Mouse (Mus musculus): ENCODE data around the gene Fsip1. TPM values are rescaled to one million over a fixed set of nuclear protein-coding genes. Genes with fewer than 3 reads are reported as not detected.

The Fsip1 gene
- total and polyA plus RNA-seq, 2 experiments from 2014 or later: 0.58 to 3.7 TPM

DNA sequence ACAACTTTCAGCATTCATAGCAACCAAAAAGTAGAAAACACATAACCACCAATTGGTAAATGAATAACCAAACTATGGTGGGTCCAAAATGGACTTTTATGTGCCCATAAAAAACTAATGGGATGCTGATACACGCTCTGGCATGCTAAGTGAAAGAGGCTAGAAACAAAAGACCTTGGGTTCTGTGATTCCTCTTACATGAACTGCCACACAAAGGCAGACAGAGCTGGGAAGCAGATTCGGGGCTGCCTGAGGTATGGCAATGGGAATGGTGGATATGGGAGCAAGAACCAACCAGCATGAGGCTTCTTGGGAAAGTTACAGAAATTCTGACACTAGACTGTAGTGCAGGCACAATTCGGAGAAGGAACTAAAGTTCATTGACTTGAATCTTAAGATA, 25.7 kb upstream of the Fsip1 start:
- H3K9me3 ChIP-seq (ENCODE audit: low read length): no peaks in the 10 kb centered on the region
- no peak for DNase-seq (ENCODE audit: low spot score)
- no peaks in the 10 kb centered on the region for H3K4me1 ChIP-seq (ENCODE audit: insufficient read depth, low read length)
- WGBS: 84% methylated on average over 3 of the region's 3 CpGs
- no peaks in the 10 kb centered on the region for H3K36me3 ChIP-seq (ENCODE audit: insufficient read depth, low read length)
- no peak for ATAC-seq
- H3K9ac ChIP-seq (replicated peaks; ENCODE audit: low read length): no peak overlapping the region
- no peak overlapping the region for H3K27ac ChIP-seq
- no peaks in the 10 kb centered on the region for H3K27me3 ChIP-seq (ENCODE audit: insufficient read depth, low read length)
- H3K4me2 ChIP-seq (ENCODE audit: low read depth, low read length): no peak overlapping the region
- TF ChIP-seq CTCF (IDR thresholded peaks at IDR 0.05; ENCODE audit: low read depth): no peak
- no peak overlapping the region for H3K4me3 ChIP-seq (ENCODE audit: low read length)

DNA sequence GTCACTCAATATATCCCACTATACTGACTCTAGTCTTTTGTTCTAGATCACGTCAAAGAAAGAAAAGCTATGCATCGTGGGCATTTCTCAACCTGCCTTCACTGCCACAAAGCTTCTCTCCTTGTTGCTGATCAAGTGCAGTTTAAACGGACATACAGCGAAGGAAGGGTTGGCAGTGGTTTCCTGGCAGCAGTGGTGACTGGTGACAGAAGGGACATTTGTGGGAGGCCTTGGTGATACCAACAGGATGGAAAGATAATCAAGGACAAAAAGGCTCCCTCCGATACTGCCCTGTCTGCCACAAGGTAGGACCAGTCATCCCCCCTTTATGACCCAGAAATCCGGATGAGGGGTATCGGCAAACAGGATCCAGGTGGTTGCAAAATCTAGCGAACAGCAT, 21.5 kb upstream of the Fsip1 start:
- no peaks in the 10 kb centered on the region for H3K36me3 ChIP-seq (ENCODE audit: insufficient read depth, low read length)
- no peak overlapping the region for H3K4me3 ChIP-seq (ENCODE audit: low read length)
- no peak overlapping the region for H3K27ac ChIP-seq
- ATAC-seq (no peak), DNase-seq (ENCODE audit: low spot score) (no peak)
- whole genome bisulfite sequencing: 83% methylated on average over 8 of the region's 8 CpGs
- no peaks in the 10 kb centered on the region for H3K27me3 ChIP-seq (ENCODE audit: insufficient read depth, low read length)
- H3K4me1 ChIP-seq (ENCODE audit: insufficient read depth, low read length): no peaks in the 10 kb centered on the region
- H3K9me3 ChIP-seq (ENCODE audit: low read length): no peaks in the 10 kb centered on the region
- H3K4me2 ChIP-seq (ENCODE audit: low read depth, low read length): no peak overlapping the region
- TF ChIP-seq CTCF (IDR thresholded peaks at IDR 0.05; ENCODE audit: low read depth): no peak
- H3K9ac ChIP-seq (replicated peaks; ENCODE audit: low read length): no peak overlapping the region

DNA sequence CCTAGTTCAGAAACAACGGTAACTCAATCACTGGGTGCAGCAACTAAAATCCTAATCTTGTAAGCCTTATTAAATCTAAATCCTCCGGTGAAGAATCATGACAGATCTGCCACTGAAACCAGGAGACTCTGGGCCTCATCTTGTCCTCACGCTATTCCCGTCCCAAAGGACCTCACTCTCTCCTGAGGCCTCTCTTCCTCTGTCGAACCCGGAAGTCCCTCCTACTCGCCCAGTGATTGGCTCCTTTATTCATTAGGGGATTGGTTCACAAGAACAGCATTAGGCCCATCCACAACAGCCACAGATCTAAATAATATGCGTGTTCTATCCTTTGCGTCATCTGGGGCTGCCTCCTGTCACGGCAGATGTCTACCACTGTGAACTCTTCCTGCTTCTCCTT, 14.8 kb upstream of the Fsip1 start:
- Histone ChIP-seq H3K36me3 (ENCODE audit: insufficient read depth, low read length) (no peaks in the 10 kb centered on the region), H3K27ac (no peak overlapping the region), H3K4me1 (ENCODE audit: insufficient read depth, low read length) (no peaks in the 10 kb centered on the region), H3K4me3 (ENCODE audit: low read length) (no peak overlapping the region), H3K27me3 (ENCODE audit: insufficient read depth, low read length) (no peaks in the 10 kb centered on the region), H3K9me3 (ENCODE audit: low read length) (no peaks in the 10 kb centered on the region), H3K9ac (replicated peaks; ENCODE audit: low read length) (no peak overlapping the region), H3K4me2 (ENCODE audit: low read depth, low read length) (no peak overlapping the region)
- 81% methylated on average over 10 of the region's 10 CpGs for WGBS
- no peak for DNase-seq (ENCODE audit: low spot score)
- TF ChIP-seq CTCF (IDR thresholded peaks at IDR 0.05; ENCODE audit: low read depth): no peak
- no peak for ATAC-seq

DNA sequence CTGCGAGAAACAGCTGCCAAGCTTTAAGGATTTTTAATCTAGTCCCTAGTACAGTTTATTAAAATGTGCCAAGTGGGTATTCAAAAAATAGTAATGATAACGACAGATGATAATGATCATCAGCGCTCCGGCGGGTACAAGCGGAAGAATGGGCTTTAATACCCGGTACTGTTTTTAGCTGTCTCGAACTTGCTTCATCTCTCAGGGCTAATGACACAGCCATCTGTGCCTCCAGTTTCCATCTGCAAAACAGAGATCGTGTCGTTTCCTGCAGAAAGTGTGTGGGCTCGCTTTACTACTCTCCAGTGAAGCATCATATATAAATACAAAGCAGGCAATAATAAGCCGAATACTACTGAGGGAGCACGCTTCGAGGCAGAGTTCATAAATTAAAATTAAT, 13.4 kb upstream of the Fsip1 start:
- no peak for TF ChIP-seq CTCF (IDR thresholded peaks at IDR 0.05; ENCODE audit: low read depth)
- no peak overlapping the region for H3K4me3 ChIP-seq (ENCODE audit: low read length)
- 66% methylated on average over 14 of the region's 14 CpGs for WGBS
- H3K36me3 ChIP-seq (ENCODE audit: insufficient read depth, low read length): no peaks in the 10 kb centered on the region
- no peak overlapping the region for H3K9ac ChIP-seq (replicated peaks; ENCODE audit: low read length)
- no peak overlapping the region for H3K4me2 ChIP-seq (ENCODE audit: low read depth, low read length)
- H3K27ac ChIP-seq: no peak overlapping the region
- H3K4me1 ChIP-seq (ENCODE audit: insufficient read depth, low read length): no peaks in the 10 kb centered on the region
- no peaks in the 10 kb centered on the region for H3K9me3 ChIP-seq (ENCODE audit: low read length)
- H3K27me3 ChIP-seq (ENCODE audit: insufficient read depth, low read length): no peaks in the 10 kb centered on the region
- DNase-seq (ENCODE audit: low spot score) (no peak), ATAC-seq (no peak)

DNA sequence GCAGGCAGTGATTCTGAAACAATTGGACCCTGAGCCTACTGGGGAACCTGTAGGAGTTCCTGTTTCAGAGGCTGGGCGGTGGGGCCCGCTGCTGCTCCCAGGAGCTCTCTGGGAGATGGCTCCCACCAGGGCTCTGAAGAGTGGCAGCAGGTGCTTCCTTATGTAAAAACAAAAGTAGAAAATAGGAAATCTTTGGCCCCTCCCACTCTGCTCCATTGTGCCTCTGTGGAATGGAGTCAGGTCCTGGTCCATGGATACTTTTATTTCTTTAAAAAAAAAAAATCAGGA, 7.1 kb upstream of the Fsip1 start:
- Histone ChIP-seq H3K27me3 (ENCODE audit: insufficient read depth, low read length) (no peaks in the 10 kb centered on the region), H3K27ac (no peak overlapping the region), H3K9ac (replicated peaks; ENCODE audit: low read length) (no peak overlapping the region), H3K4me3 (ENCODE audit: low read length) (no peak overlapping the region), H3K9me3 (ENCODE audit: low read length) (no peaks in the 10 kb centered on the region), H3K4me2 (ENCODE audit: low read depth, low read length) (no peak overlapping the region), H3K36me3 (ENCODE audit: insufficient read depth, low read length) (no peaks in the 10 kb centered on the region), H3K4me1 (ENCODE audit: insufficient read depth, low read length) (no peaks in the 10 kb centered on the region)
- 43% methylated on average over 2 of the region's 2 CpGs for WGBS
- no peak for DNase-seq (ENCODE audit: low spot score)
- ATAC-seq: no peak; the same call in 1 of the 2 replicates
- TF ChIP-seq CTCF (IDR thresholded peaks at IDR 0.05; ENCODE audit: low read depth): no peak

DNA sequence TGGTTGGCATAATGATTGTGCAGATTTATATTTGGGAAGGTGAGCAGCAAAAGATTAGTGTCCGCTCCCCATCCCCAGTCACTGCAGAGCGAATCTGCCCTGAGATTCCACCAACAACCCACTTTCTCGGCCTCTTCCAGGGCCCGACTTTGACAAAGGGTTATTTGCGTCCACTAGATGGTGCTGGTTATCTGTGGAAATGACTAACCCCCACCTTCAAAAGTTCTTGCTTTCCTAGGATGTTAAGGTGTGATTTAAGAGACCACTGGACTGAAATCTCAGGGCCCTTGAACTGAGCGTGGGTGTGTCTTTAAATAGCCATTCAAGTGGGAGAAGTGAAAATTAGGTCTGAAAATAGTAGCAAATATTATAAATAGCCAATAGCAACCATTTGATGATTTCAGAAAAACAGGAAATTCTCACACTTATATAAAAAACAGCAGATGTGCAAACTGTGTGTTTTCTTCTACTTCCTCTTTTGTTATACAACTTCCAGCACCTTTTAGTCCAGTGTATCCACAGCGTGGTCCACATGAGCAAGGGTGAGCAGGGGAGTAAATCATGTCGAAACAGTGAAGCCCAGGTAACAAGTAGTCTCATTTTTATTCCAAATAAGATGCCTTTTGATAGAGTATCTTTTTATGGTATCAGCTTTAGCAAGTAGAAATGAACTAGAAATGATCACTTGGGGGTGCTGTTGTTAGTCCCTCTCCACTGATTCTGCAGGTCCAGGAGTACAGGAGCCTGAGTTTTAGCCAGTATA, 6.6 kb upstream of the Fsip1 start:
- H3K27ac ChIP-seq: no peak overlapping the region
- 19% methylated on average over 8 of the region's 8 CpGs for WGBS
- H3K27me3 ChIP-seq (ENCODE audit: insufficient read depth, low read length): no peaks in the 10 kb centered on the region
- ATAC-seq (peak; percentile 64), DNase-seq (ENCODE audit: low spot score) (peak; percentile 85)
- H3K9me3 ChIP-seq (ENCODE audit: low read length): no peaks in the 10 kb centered on the region
- no peak overlapping the region for H3K4me3 ChIP-seq (ENCODE audit: low read length)
- peak; percentile 86 for TF ChIP-seq CTCF (IDR thresholded peaks at IDR 0.05; ENCODE audit: low read depth)
- no peak overlapping the region for H3K9ac ChIP-seq (replicated peaks; ENCODE audit: low read length)
- no peak overlapping the region for H3K4me2 ChIP-seq (ENCODE audit: low read depth, low read length)
- H3K4me1 ChIP-seq (ENCODE audit: insufficient read depth, low read length): no peaks in the 10 kb centered on the region
- no peaks in the 10 kb centered on the region for H3K36me3 ChIP-seq (ENCODE audit: insufficient read depth, low read length)

DNA sequence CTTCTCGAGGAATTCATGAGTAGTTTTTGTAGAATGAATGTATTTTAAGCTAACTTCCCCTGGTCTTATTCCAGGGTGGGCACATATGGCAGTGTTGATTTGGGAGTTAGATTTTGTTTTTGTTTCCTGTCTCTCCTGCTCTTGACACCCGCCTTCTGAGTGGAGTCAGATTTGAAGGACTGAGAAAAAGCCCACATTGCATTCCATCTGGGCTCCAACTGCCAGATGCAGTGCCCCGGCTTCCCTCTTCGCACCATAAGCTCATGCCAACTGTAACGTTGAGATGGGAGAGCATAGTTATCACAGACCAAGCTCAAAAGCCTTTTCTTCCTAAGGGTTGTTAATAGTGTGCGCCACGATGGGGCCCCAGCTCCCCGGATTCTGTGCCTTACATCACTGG, 5.9 kb upstream of the Fsip1 start:
- H3K4me1 ChIP-seq (ENCODE audit: insufficient read depth, low read length): no peaks in the 10 kb centered on the region
- H3K27ac ChIP-seq: no peak overlapping the region
- WGBS: 50% methylated on average over 8 of the region's 8 CpGs
- ATAC-seq (no peak), DNase-seq (ENCODE audit: low spot score) (no peak)
- TF ChIP-seq CTCF (IDR thresholded peaks at IDR 0.05; ENCODE audit: low read depth): no peak
- no peaks in the 10 kb centered on the region for H3K27me3 ChIP-seq (ENCODE audit: insufficient read depth, low read length)
- H3K9me3 ChIP-seq (ENCODE audit: low read length): no peaks in the 10 kb centered on the region
- no peak overlapping the region for H3K9ac ChIP-seq (replicated peaks; ENCODE audit: low read length)
- H3K4me3 ChIP-seq (ENCODE audit: low read length): no peak overlapping the region
- no peaks in the 10 kb centered on the region for H3K36me3 ChIP-seq (ENCODE audit: insufficient read depth, low read length)
- H3K4me2 ChIP-seq (ENCODE audit: low read depth, low read length): no peak overlapping the region
